Mouse (Mus musculus) hindbrain, embryonic 11.5 days (tissue): Measurements from ENCODE around the gene Pdia6. TPM values are rescaled to one million over a fixed set of nuclear protein-coding genes. Genes with fewer than 3 reads are reported as not detected.

Source experiments
- ATAC-seq: fragments of 200-750 bp; cut with Nextera tagmentation; 2 replicates; pipeline ENCODE4 v1.8.0; 2017; ENCODE audit warnings: mild to moderate bottlenecking, moderate TSS enrichment, moderate library complexity; ENCODE audit not compliant: low FRiP score
- DNase-seq: peaks from one replicate; pipeline ENCODE4 v3.0.0-alpha.2; 2015; ENCODE audit warnings: low spot score
- H3K27ac ChIP-seq: fragments of 300-500 bp; sonication (generic); 2 replicates; pipeline ENCODE4 v1.5.1; 2014; ENCODE audit warnings: mild to moderate bottlenecking, low read depth, low read length
- H3K27me3 ChIP-seq: fragments of 300-500 bp; sonication (generic); 2 replicates; pipeline ENCODE4 v1.6.1; 2014; ENCODE audit warnings: mild to moderate bottlenecking, low read length, moderate library complexity, mixed read lengths; ENCODE audit not compliant: control insufficient read depth, insufficient read depth
- H3K36me3 ChIP-seq: fragments of 300-500 bp; sonication (generic); 2 replicates; pipeline ENCODE4 v1.6.1; 2014; ENCODE audit warnings: mild to moderate bottlenecking, low read length, moderate library complexity, mixed read lengths; ENCODE audit not compliant: control insufficient read depth, insufficient read depth
- H3K4me1 ChIP-seq: fragments of 300-500 bp; sonication (generic); replicated peaks from 2 replicates; pipeline ENCODE4 v1.6.1; 2014; ENCODE audit warnings: low read length, mixed read lengths; ENCODE audit not compliant: control insufficient read depth, insufficient read depth
- H3K4me2 ChIP-seq: fragments of 300-500 bp; sonication (generic); replicated peaks from 2 replicates; pipeline ENCODE4 v1.6.1; 2014; ENCODE audit warnings: mild to moderate bottlenecking, low read depth, low read length
- H3K4me3 ChIP-seq: fragments of 300-500 bp; sonication (generic); 2 replicates; pipeline ENCODE4 v1.5.1; 2014; ENCODE audit warnings: low read depth, low read length
- H3K9ac ChIP-seq: fragments of 300-500 bp; sonication (generic); 2 replicates; pipeline ENCODE4 v1.6.1; 2014; ENCODE audit warnings: low read depth, low read length
- H3K9me3 ChIP-seq: fragments of 300-500 bp; sonication (generic); 2 replicates; pipeline ENCODE4 v1.6.1; 2016; ENCODE audit warnings: low read length; ENCODE audit not compliant: control insufficient read depth
- whole genome bisulfite sequencing: fragments of 180-500 bp; shearing (Covaris S2); extraction: QIAGEN DNeasy Blood & Tissue Kit; methylation state at CpG from one replicate; pipeline ENCODE4 v1.1.7; 2014; 5-methylcytosine and 5-hydroxymethylcytosine counted together
- polyA plus RNA-seq: library from polyadenylated mRNA; unstranded; fragments of >200 nt; fragmentation: Nextera tagmentation; extraction: Ambion mirVana; gene quantifications from 2 replicates; pipeline ENCODE4 v1.2.1, GENCODE M21; 2014

The Pdia6 gene
- 545 and 570 TPM in 2 replicates for polyA plus RNA-seq

DNA sequence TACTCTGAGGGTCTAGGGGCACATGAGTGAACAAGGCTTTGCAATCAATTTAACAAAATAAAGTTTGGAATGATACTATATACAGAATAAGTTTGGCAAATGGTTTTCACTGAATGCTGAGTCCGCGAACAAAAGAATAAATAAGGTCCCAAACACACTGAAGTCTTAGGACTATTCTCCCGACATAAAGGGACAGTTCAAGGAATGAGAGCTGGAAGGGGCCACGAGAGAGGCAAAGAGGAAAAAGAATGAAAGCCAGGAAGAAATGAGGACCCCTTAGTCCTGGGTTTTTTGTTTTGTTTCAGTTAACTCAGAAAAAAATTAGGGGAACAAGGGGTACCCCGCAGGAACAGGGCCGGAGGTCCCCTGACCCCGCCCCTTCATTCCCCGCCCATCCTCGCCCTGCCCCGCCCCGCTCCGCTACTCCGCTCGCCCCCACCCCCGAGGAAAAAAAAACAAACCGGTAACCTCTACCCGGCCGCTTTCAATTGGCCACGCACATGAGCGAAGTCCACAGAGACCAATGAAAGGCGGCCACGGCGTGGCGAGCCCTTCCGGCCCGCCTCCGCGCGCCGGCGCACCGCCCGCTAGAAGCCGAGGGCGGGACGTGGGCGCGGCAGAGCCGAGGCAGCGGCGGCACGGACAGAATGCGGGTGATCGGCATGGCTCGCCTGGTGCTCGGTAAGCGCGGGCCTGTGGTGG, at the start of gene Pdia6:
TSS of gene Pdia6 (plus strand) at position 575 of the 702 bp plus-strand sequence.
- H3K27ac ChIP-seq = peak within 1 kb of the TSS; percentile 6; the same call in 1 of the 2 replicates
- peak; percentile 99 for ATAC-seq
- peak within 1 kb of the TSS; percentile 74 for H3K4me2 ChIP-seq
- H3K9ac ChIP-seq = peak within 1 kb of the TSS; percentile 86
- peak within 1 kb of the TSS; percentile 97 for H3K4me3 ChIP-seq
- peaks cover 5% of the 10 kb centered on the region; the same call in 1 of the 2 replicates for H3K36me3 ChIP-seq
- DNase-seq = peak; percentile 97
- no peaks in the 10 kb centered on the region for H3K27me3 ChIP-seq
- peaks cover 5% of the 10 kb centered on the region for H3K4me1 ChIP-seq
- no peaks in the 10 kb centered on the region for H3K9me3 ChIP-seq
- 2% methylated on average over 47 of the region's 48 CpGs for WGBS

- no peak overlapping the region for H3K27ac ChIP-seq
- H3K4me2 ChIP-seq = no peak overlapping the region
- H3K27me3 ChIP-seq = no peaks in the 10 kb centered on the region
- no peak overlapping the region for H3K9ac ChIP-seq
- no peak for ATAC-seq
- 69% methylated on average over 8 of the region's 8 CpGs for WGBS
- no peaks in the 10 kb centered on the region for H3K4me1 ChIP-seq
- H3K4me3 ChIP-seq = no peak overlapping the region
- no peaks in the 10 kb centered on the region for H3K36me3 ChIP-seq
- no peak for DNase-seq
- H3K9me3 ChIP-seq = no peaks in the 10 kb centered on the region
Observed at GRCm38 (mm10) chr12:17218390-17218789, 48.0 kb upstream of the Pdia6 start.

DNA sequence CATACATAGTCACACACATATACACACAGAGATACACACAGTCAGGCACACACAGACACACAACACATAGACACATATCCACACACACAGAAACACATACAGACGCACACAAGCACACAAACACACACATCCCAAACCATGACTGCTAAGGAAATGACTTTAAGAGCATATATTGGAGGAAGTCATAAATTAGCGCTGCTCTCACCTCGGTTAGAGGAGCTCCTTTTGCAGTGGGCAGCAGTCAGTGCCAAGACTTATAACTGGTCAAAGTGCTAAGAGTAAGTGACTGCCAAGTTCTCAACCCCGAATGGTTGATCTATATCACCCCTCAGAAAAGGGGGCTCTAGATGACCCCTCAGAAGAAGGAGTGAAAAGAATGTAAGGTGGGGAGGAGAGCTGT, 47.2 kb upstream of the Pdia6 start:
- Histone ChIP-seq H3K9ac (no peak overlapping the region), H3K9me3 (no peaks in the 10 kb centered on the region), H3K4me2 (no peak overlapping the region), H3K27me3 (no peaks in the 10 kb centered on the region), H3K4me3 (no peak overlapping the region), H3K4me1 (no peaks in the 10 kb centered on the region), H3K27ac (no peak overlapping the region), H3K36me3 (no peaks in the 10 kb centered on the region)
- ATAC-seq (no peak), DNase-seq (no peak)
- WGBS = 89% methylated on average over 4 of the region's 4 CpGs

- no peak overlapping the region for H3K9ac ChIP-seq
- no peaks in the 10 kb centered on the region for H3K27me3 ChIP-seq
- no peak overlapping the region for H3K4me3 ChIP-seq
- H3K4me2 ChIP-seq = no peak overlapping the region
- H3K4me1 ChIP-seq = no peaks in the 10 kb centered on the region
- ATAC-seq = no peak
- no peak overlapping the region for H3K27ac ChIP-seq
- 73% methylated on average over 5 of the region's 5 CpGs for WGBS
- H3K36me3 ChIP-seq = no peaks in the 10 kb centered on the region
- no peaks in the 10 kb centered on the region for H3K9me3 ChIP-seq
- no peak for DNase-seq
Observed at GRCm38 (mm10) chr12:17220631-17221030, 45.7 kb upstream of the Pdia6 start.

GRCm38 (mm10) chr12:17221891-17222428, 44.4 kb upstream of the Pdia6 start:
- Histone ChIP-seq H3K27ac (no peak overlapping the region), H3K9ac (no peak overlapping the region), H3K27me3 (no peaks in the 10 kb centered on the region), H3K9me3 (no peaks in the 10 kb centered on the region), H3K4me3 (no peak overlapping the region), H3K4me2 (no peak overlapping the region), H3K36me3 (no peaks in the 10 kb centered on the region), H3K4me1 (no peaks in the 10 kb centered on the region)
- WGBS = 50% methylated on average over 5 of the region's 5 CpGs
- ATAC-seq (no peak), DNase-seq (peak; percentile 44)

GRCm38 (mm10) chr12:17223050-17223449, 43.3 kb upstream of the Pdia6 start:
- H3K4me3 ChIP-seq = no peak overlapping the region
- H3K9me3 ChIP-seq = no peaks in the 10 kb centered on the region
- no peaks in the 10 kb centered on the region for H3K36me3 ChIP-seq
- no peak overlapping the region for H3K4me2 ChIP-seq
- no peak for ATAC-seq
- H3K27ac ChIP-seq = no peak overlapping the region
- DNase-seq = no peak
- H3K27me3 ChIP-seq = no peaks in the 10 kb centered on the region
- H3K4me1 ChIP-seq = no peaks in the 10 kb centered on the region
- H3K9ac ChIP-seq = no peak overlapping the region
- 74% methylated on average over 3 of the region's 3 CpGs for WGBS

- Histone ChIP-seq H3K9ac (no peak overlapping the region), H3K27me3 (no peaks in the 10 kb centered on the region), H3K9me3 (no peaks in the 10 kb centered on the region), H3K4me3 (no peak overlapping the region), H3K36me3 (no peaks in the 10 kb centered on the region), H3K4me1 (no peaks in the 10 kb centered on the region), H3K27ac (no peak overlapping the region), H3K4me2 (no peak overlapping the region)
- DNase-seq = no peak
- WGBS = 81% methylated on average over 5 of the region's 5 CpGs
- no peak for ATAC-seq
Observed at GRCm38 (mm10) chr12:17225012-17225411, 41.3 kb upstream of the Pdia6 start.

DNA sequence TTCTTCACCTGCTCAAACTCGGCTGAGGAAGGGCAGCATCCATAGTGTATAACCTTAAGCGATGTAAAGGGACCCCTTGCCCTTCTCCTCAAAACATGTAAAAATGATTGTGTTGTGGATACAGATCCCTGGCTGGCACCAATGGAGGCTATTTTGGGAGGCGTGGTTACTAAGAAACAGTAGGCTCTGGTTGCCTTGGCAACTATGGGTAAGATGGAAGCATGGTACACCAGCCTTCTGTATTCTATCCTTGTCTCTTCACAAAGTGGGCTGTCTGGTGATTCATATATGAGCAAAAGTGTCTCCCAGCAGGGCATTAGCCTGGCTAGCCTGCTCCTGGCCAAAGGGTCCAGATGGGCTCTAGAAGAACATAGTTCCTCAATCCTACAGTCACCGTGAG, 38.4 kb upstream of the Pdia6 start:
- no peak overlapping the region for H3K4me3 ChIP-seq
- 78% methylated on average over 4 of the region's 4 CpGs for WGBS
- H3K4me1 ChIP-seq = no peaks in the 10 kb centered on the region
- no peak overlapping the region for H3K4me2 ChIP-seq
- H3K27me3 ChIP-seq = no peaks in the 10 kb centered on the region
- DNase-seq (no peak), ATAC-seq (no peak)
- H3K36me3 ChIP-seq = no peaks in the 10 kb centered on the region
- H3K27ac ChIP-seq = no peak overlapping the region
- no peaks in the 10 kb centered on the region for H3K9me3 ChIP-seq
- no peak overlapping the region for H3K9ac ChIP-seq

GRCm38 (mm10) chr12:17230581-17230980, 35.8 kb upstream of the Pdia6 start:
- no peak overlapping the region for H3K9ac ChIP-seq
- no peaks in the 10 kb centered on the region for H3K9me3 ChIP-seq
- H3K27ac ChIP-seq = no peak overlapping the region
- no peak overlapping the region for H3K4me2 ChIP-seq
- H3K4me1 ChIP-seq = no peaks in the 10 kb centered on the region
- no peaks in the 10 kb centered on the region for H3K27me3 ChIP-seq
- 71% methylated on average over 5 of the region's 5 CpGs for WGBS
- ATAC-seq (no peak), DNase-seq (no peak)
- H3K36me3 ChIP-seq = no peaks in the 10 kb centered on the region
- H3K4me3 ChIP-seq = no peak overlapping the region
